Mouse (Mus musculus) right cerebral cortex, postnatal 25 days (tissue): ENCODE measurements around the gene Lrrc72.
"Not testable (repeated sequence)": the region's sequence is repeated elsewhere in the genome, so short reads cannot be mapped to it uniquely, and the experiment has no call there.

Source experiments
- DNase-seq: peaks from one replicate; pipeline ENCODE4 v3.0.0; 2022

Lrrc72 gene

DNA sequence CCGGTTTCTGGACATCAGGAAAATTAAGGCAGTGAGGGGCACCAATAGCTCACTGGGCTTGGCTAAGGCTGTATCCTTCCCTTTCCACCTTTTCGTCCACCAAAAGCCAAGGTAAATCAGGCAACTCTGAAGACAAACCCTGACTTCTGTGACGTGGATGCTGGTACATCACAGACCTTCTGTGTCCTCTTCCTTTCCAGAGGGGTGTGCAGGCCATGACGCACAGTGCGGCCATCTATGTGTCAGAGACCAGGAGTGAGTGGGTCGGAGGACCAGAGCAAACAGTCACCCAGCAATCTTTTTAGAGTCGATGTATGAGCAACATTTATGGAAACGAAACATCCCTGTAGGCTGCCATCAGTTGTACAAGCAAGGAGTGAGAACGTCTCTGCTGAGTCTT lies at the start of gene Lrrc72:
Gene Lrrc72 (minus strand): TSS at position 101 of the 400 bp plus-strand sequence.
- no peak for DNase-seq

DNA sequence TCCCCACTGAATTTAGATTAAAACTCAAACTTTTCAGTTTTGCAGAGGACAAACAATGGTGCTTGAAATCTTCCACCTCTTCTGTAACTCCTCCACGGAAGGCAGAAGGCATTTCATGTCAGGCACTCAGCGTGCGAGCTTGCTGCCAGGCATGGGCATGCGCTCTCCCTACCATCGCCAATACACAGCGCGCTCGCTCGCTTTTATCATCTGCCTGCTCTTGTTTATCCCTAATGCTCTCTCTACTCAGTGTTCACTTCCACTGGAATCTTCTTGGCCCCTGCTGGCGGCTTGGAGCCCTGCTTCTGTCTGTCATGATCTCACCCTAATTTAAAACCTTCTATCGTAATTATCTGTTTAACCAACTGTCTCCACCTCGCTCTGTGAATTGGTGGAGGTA lies 49.1 kb upstream of the Lrrc72 start:
- peak; percentile 46 for DNase-seq

DNA sequence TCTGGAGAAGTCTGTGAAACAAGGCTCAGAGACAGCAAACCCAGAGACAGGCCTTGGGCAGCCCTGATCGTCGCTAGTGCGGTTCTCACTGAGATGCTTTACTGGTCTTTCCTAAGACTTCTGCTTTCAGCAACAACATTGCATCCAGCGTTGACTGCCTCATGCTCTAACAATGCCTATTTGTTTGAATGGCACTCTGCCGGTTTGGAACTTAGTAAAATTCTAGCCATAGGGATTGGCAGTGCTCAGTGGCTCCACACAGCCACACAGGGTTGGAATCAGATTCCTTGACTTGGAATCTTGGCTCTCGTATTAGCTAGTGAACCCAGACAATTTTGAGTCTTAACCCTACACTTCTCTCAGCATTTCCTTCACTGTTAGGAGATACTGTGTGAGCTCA lies 38.1 kb upstream of the Lrrc72 start:
- no peak for DNase-seq

DNA sequence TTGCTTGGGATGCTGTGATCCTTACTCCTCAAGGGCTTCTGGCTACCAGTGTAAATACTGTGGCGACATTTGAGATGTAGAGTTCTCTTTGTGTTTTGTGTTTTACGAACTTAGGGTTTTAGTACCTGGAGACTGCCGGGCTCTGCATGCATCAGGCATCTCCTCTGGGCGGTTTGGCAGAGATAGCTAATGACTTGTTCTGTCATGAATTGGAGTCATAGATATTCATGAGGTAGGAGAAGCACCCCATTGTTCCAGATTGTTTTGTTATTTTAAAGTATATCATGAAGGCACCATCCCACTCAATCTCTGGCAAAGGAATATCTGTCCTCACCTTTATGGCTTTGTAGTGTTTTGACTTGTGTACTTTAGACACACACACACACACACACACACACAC lies 37.3 kb upstream of the Lrrc72 start:
- no peak for DNase-seq

GRCm38 (mm10) chr12:36289634-36290033 lies 36.4 kb upstream of the Lrrc72 start:
- DNase-seq: no peak

GRCm38 (mm10) chr12:36274823-36275222 lies 21.6 kb upstream of the Lrrc72 start:
- DNase-seq: no peak

DNA sequence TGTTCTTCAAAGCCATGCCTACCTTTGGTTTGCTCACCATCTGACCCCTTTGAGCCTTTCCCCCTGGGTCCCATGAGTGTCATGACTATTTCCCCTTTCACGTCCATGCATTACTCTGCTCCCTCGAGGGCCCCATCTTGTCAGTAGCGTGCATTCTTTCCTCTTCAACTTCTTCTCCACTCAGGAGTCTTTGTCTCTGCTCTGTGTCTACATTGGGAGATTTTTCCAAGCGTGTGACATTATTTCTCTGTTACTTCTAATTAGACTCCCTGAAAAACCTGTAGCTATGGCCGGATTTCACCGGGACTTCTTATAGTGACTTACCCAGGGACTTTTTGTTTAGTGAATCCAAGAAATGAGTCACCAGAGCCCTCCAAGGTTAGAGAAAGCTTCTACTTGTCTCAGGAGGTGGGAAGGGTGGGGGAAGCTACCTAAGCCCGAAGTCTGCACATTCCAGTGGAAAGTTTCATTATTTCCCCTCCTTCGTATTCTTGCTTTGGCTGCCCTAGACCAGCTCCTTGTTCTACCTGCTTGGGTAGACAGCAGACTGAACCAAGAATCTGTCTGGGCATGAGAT lies 14.6 kb upstream of the Lrrc72 start:
- DNase-seq: no peak

DNA sequence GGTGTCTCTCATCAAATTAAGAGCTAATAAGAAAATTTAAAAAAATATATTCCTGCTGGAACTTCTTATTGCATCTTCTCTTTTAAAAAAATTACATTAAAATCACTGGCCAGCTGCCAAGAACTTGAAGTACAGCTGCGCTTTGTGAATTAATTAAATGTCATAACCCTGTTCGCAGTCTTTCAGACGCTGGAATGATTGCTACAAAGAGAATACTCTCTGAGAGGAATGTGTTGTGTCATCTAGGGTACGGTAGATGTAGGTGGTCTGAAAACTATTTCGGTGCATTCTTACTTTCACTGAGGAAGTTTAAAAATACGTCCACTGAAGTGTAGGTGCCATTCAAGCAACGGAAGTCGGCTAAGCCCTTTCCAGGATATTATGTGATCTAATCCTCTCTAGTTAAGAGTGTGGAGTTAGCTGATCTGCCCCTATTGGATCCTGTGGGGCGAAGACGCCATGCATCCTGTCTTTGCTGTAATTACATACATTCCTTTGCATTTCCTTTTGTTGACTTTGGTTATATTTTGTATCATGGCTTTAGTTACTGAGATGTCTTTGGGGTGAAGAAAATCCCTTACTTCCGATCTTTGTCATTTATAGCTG lies 9.0 kb upstream of the Lrrc72 start:
- DNase-seq: no peak

DNA sequence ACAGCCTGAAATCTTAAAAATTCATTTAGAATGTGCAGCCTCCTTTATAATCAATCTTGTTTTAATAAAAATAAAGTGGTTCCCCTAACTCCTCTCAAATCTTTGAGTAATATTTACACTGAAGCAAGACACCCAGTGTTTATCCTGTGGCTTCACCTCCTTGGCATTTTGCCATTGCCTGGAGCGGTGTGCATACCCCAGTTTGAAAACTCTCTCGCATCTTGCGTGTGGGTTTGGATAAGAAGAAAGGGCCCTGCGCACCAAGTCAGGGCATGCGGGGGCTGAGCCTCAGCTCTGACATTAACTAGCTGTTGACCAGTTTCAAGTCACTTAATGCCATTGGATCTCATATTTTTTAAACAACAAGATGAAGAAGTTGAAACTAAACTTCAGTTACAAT lies 2.2 kb upstream of the Lrrc72 start:
- DNase-seq: no peak

DNA sequence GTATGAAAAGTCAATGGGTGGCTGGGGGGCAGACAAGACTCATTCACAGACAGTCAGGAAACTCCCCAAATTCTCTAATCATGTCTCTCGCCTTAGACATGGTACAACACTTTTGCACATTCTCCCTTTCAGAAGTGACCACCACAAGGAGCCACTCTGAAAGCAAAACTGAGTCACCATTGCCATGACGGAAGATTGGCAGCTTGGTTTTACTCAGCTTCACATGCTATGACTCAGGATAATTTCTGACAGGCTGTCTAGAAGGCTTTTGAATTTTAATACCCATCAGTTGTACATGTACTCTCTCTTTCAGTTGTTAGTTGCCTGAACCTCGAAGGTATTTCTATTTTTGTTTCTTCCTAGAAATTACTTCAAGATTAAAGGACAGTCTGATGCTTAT lies 12.0 kb downstream of the Lrrc72 start:
- DNase-seq: no peak

DNA sequence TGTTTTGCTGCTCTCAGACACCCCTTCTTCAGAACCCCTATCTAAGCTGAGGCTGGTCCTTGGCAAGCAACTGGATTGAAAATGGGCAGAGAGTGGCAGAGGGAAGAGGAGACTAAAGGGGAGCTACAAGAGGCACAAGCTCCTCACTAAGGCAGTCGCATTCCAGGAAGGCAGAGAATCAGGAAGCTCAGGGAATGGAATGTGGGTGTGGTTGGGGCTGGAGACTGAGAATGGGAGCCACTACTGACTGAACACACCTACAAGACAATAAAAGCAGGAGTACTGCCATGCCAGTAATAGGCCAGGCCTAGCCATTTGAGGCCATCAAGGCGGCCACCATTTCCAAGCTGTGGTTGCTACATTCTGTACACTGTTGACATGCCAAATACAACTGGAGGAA lies 21.8 kb downstream of the Lrrc72 start:
- no peak for DNase-seq

GRCm38 (mm10) chr12:36224392-36224791 lies 28.8 kb downstream of the Lrrc72 start:
- DNase-seq: no peak

- DNase-seq: no peak
Measured at GRCm38 (mm10) chr12:36216905-36217304, 36.3 kb downstream of the Lrrc72 start.

DNA sequence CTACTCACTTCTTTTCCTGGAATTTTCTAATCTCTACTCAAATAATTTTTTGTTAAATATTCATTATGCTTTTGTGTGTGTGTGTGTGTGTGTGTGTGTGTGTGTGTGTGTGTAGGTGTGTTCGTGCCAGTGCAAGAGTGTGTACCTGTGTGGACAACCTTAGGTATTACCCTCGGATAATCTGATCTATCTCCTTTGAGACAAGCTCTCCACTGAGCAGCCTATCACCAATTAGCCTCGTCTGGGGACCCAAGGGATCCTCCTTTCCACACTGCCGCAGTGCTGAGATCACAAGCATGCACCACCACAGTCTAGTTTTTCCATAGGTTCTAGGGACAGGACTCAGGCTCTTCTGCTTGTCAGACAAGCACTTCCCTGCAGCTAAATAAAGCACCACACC lies 37.0 kb downstream of the Lrrc72 start:
- DNase-seq: no peak

- no peak for DNase-seq
Measured at GRCm38 (mm10) chr12:36215149-36215480, 38.1 kb downstream of the Lrrc72 start.

DNA sequence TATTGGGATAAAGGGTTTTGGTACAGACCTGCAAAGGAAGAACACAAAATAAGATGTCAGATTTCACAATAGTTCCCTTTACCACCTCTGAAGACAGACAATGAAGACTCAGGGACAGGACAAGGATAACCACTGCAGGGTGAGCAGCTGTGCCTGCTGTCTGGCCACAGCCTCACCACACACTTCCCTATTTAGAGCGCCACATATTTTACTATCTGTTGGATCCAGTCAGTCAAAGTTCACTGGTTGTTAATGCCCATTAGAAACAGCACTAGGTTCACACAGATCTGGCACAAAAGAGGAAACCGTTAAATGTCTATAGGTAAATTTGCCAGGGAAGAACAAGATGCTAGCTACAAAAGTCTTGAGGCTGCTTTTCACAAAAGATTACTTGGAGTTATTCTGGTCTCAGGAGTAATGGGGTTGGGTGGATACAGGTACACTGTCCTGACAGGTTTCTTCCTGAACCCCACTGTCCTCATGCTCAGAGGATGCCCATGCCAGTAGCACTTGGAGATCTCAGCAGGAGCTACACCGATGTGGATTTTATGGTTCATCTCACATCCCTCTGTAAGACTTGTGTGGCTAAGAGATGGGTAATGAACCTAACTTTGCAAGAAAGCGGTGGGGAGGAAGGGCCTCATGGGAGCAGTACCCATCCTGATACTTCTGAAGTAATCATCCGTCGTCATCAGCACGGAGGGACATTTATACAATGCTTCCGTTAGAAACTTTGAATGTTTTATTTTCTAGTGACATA lies 38.6 kb downstream of the Lrrc72 start:
- no peak for DNase-seq

- DNase-seq: no peak
Measured at GRCm38 (mm10) chr12:36210096-36210495, 43.1 kb downstream of the Lrrc72 start.

GRCm38 (mm10) chr12:36208456-36208855 lies 44.7 kb downstream of the Lrrc72 start:
- peak; percentile 29 for DNase-seq

DNA sequence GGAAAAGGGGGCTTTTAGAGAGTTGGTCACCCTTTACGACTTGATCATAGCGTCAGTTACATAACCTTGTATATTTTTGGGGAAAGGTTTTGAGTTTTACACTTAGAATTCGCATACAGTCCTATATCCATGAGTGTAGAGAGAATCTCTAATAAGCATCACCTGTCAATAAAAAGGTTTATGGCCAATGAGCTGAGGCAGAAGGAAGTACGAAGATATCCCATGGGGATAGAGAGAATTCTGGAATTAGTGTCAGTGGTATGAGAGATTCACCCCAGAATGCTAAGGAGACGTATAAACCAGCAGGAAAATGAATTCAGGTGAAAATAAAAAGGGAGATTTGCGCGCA lies 45.4 kb downstream of the Lrrc72 start:
- no peak for DNase-seq

GRCm38 (mm10) chr12:36207072-36207799 lies 46.0 kb downstream of the Lrrc72 start:
- peak; percentile 36 for DNase-seq

DNA sequence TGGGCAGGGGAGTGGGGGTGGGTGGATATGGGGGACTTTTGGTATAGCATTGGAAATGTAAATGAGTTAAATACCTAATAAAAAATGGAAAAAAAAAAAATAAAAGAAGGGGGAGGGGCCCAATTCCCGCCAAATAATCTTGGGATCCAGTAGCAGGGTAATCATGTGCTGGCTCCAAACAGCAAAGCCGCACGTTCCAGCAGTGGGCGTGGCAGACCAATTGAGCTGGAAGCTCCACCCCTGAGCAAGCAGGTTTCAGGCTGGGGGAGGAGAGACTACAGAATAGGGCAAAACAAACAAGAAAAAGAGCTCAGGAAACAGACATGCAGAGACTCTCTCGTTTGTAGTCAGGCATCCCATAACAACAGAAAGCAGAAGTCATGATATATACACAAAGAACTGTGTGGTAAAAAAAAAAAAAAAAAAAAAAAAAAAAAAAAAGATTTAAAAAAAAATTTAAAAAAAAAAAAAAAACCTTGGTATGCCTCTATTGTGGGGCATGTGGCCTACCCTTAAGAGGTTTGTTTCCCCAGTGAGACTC lies 47.5 kb downstream of the Lrrc72 start:
- not testable (repeated sequence) for DNase-seq

DNA sequence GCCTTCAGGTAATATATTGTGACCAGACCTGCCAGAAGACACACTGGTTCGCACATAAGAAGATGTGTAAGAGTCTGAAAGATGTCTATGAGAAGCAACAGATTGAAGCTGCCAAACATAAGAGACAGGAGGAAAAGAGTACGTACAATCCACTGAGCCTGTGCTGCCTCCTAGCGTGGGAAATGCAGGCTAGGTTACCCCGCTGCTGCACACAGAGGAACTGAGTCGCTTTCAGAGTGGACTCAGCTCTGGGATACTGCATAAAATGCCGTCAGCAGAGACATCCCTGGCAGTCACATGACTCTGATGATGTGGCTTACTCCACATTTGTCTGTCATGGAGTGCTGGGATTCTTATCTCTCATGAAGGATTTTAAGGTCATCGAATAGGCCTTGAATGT lies 58.2 kb downstream of the Lrrc72 start:
- no peak for DNase-seq

DNA sequence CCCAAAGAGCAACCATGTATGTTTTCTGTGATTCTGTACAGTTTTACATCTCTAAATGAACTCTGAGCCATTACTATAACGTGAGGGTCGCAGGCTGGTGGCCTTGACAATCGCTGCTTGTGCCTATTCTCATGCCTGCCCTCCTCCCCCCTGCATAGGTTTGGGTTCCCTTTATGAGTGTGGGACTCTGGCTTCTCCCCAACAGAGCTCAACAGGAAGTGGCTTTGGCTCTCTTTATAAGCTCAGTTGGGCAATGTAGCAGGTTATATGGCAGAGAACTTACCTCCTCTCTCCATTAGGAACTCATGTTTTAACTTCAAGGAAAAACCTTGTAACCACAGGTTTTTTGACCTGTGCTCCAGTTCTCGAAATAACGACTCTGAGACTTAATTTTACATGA lies 62.9 kb downstream of the Lrrc72 start:
- no peak for DNase-seq

DNA sequence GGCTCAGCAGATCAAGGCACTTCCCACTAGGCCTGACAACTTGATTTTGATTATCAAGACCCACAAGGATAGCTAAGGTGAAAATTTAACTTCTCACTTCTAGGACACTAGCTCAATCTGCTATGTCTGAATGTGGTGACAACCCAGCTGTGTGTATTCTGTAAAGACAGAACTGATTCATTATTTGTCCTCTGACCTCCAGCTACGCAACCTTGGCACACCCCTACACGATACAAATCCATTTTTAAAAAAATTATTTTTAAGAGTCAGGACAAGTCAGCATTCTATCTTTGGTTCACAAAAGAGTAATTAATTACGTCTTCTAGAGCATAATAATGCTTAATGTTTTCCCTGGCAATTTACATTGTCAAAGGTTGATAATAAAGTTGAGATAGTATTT lies 63.6 kb downstream of the Lrrc72 start:
- no peak for DNase-seq
